Mouse (Mus musculus): ENCODE results near the gene Ighmbp2. TPM values are rescaled to one million over a fixed set of nuclear protein-coding genes. Genes with fewer than 3 reads are reported as not detected.

The Ighmbp2 gene
- 13.7 TPM for total RNA-seq (2023)

GRCm38 (mm10) chr19:3282572-3283467, at the start of gene Ighmbp2, which contains the start of gene Mrpl21:
Gene Ighmbp2, minus strand, starts transcription at chr19:3283017.
Gene Mrpl21, plus strand, starts transcription at chr19:3282901.

GRCm38 (mm10) chr19:3322261-3322969, 39.6 kb upstream of the Ighmbp2 start, which contains the start of gene Cpt1a:
Gene Cpt1a, plus strand, starts transcription at chr19:3322334.

Other genes starting within 250 kb of the Ighmbp2 start
- gene Mrpl21, start 116 bp downstream of the Ighmbp2 start, total RNA-seq (2023) = 71.8 TPM
- 51.3 TPM for gene Cpt1a, start 39.3 kb upstream of the Ighmbp2 start, total RNA-seq (2023)
- not detected for gene Tesmin, start 105.8 kb upstream of the Ighmbp2 start, total RNA-seq (2023)
- not detected for gene Gal, start 131.5 kb upstream of the Ighmbp2 start, total RNA-seq (2023)